Mouse (Mus musculus) ovary, adult 18-20 months (tissue): ENCODE data around the gene Gripap1.
"Not testable (repeated sequence)": the region's sequence is repeated elsewhere in the genome, so short reads cannot be mapped to it uniquely, and the experiment has no call there.

Experiments
- DNase-seq: peaks from one replicate; pipeline ENCODE4 v3.0.0; 2022; ENCODE audit warnings: low spot score, mixed read lengths

Gripap1 gene

GRCm38 (mm10) chrX:7789542-7790136 is at the start of gene Gripap1:
Gripap1 (plus strand) TSS chrX:7789765.
- DNase-seq = peak; percentile 51

- no peak for DNase-seq
These were observed 49.3 kb upstream of the Gripap1 start for GRCm38 (mm10) chrX:7740082-7740819.

DNA sequence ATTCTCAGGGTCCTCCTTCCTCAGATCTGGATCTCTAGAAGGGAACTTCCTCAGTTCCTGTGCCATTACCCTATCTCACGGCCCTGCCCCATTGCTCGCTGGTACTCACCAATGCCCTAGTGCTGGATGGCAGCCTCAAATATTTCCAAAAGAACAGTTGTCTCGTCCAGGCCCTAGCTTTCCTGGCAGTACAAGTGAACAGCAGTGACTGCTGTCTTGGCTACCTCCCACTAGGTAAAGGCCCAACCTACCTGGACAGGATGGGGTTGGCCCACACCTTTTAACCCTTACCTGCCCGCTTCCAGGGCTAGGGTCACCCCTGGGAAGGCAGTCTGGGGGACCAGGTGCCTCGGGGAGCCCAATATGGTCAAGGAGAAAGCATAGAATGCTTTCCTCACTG is 48.5 kb upstream of the Gripap1 start:
- DNase-seq = no peak

- DNase-seq = no peak
These were observed 46.1 kb upstream of the Gripap1 start for GRCm38 (mm10) chrX:7743470-7743869.

DNA sequence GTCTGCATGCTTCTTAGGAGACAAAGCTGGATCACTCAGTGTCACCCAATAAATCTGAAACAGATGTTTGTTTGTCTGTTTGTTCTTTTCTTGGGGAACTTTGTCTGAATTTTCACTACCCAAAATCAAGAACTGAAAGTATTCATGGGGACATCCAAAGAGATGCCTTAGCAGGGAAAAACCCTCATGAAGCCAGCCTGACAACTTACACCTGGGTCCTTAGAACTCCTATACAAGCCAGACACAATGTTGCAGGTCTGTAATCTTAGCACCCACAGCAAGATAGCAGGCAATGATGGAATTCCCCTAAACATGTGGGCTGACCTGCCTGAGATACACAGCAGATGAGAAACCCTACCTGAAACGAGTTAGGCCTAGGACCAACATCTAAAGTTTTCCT is 44.6 kb upstream of the Gripap1 start:
- DNase-seq = no peak

- no peak for DNase-seq
These were observed 44.1 kb upstream of the Gripap1 start for GRCm38 (mm10) chrX:7745429-7745828.

DNA sequence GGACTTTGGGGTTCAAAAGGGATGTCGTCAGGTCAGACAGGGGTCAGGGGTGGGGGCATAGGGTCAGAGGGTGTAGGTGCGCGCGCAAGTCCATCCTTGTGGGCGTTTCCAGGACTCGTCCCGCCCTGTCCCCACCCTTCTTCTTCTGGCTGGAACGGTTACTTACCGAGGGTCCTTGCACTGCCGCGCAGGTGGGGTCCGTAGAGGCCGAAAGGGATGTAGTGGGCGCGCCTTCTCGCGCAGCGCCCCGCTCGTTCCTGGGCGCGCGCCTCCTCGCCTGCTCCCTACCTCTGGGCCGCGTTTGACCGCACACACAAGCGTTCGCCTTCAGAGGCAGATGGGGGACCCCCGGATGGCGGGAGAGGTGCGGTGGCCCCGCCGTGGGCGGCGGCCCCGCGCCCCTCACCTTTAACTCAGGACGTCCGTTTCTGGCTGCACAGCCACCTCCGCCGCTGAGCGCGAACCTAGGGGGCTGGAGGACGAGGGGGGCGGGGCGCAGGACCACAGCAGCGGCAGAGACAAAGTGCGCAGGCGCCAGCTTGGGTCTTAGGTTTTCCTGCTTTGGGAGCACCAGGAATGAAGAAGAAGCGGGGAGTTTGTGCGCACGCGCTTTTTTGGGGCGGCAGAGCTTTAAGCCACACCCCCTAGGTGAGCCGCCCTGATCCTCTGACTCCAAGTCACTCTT is 39.0 kb upstream of the Gripap1 start, which contains the start of gene Ccdc120:
Gene Ccdc120 (minus strand): TSS at position 474 of the 685 bp plus-strand sequence.
- peak; percentile 59 for DNase-seq

GRCm38 (mm10) chrX:7753627-7754026 is 35.9 kb upstream of the Gripap1 start:
- DNase-seq = not testable (repeated sequence)

DNA sequence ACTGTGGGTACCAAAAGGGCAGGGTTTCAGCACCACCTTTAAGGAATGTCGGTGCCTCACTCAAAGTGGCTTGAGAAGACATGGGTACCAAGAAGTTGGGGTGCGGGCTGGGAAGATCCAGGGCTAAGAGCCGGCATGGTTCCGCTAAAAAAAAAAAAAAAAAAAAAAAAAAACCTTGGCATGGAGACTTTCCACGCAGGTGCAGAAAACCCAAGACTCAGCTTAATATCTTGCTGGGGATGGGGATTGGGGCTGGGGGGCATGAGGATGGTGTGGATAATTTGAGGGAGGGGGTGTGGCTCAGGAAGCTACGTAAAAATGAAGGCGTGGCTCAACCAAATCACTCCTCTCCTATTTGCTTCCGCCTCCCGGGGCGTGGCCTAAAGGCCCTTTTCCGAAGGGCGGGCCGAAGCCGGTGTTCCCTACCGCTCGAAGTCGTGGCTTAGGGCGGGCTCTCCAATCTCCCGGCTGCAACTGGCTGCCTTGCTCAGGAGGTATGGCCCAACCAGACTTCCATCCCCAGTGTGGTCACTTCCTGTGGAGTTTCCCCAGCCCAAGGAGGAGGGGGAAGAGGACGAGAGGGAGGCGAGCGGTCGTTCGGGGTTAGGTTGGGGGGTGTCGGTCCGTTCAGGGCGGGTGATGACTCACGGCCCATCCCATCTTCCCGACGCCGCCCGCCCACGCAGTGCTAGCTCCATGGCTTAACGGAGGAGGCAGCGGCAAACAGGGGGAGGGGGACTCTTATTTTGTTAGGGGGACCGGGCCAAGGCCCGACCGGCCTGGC is 27.2 kb upstream of the Gripap1 start, which contains the start of gene Tfe3:
Gene Tfe3 (plus strand): TSS at position 424 of the 784 bp plus-strand sequence.
- peak; percentile 93 for DNase-seq

- DNase-seq = no peak
These were observed 26.7 kb upstream of the Gripap1 start for GRCm38 (mm10) chrX:7762921-7763197.

DNA sequence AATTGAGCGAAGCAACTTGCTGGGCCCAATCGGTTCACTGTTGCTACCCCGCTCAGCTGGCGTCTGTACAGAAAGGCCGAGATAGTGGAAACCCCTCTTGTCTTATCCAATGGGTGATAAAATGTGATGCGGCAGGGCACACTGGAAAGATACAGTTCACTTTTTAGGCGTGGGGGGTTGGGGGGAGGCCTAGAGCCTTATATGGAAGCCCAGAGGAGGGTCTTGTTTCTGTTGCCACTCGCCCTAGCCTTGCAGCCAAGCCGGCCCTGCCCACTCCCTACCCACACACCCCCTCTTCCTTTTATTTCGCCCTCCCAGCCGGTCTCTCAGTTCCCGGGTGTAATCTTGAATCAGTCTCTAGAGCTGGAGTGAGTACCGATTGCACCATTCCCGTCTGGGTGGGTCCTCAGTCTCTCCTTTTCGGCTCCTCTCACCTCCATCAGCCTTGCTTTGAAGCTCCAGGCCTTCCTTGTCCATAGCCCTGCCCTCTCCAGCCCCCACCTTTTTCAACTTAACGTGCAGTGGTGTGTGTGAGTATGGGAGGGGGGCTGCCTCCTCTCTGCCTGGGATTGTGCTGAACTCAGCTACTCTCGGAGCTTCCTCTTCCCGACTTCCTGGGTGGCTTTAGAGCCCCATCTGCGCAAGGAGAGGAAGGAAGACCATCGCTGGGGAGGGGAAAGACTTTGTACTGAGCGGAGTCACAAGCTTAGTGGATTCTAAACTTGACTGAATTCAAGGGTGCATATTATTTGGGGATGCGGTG is 25.8 kb upstream of the Gripap1 start:
- peak; percentile 43 for DNase-seq

- DNase-seq = no peak
These were observed 24.8 kb upstream of the Gripap1 start for GRCm38 (mm10) chrX:7764657-7765280.

DNA sequence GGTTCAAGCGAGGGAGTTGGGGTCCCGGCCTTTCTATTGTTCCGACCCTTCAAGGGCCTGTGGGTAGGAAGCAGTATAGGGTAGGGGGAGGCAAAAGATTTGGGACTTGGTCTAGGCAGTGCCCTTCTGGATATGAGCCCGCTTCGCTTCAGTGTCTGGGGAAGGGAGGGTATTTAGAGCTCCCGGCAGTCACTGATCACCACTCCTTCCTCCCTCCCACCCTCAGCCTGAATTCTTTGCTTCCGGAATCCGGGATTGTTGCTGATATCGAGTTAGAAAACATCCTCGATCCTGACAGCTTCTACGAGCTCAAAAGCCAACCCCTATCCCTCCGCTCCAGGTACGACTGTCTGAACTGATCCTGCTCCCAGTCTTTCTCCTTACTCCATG is 24.3 kb upstream of the Gripap1 start:
- no peak for DNase-seq

DNA sequence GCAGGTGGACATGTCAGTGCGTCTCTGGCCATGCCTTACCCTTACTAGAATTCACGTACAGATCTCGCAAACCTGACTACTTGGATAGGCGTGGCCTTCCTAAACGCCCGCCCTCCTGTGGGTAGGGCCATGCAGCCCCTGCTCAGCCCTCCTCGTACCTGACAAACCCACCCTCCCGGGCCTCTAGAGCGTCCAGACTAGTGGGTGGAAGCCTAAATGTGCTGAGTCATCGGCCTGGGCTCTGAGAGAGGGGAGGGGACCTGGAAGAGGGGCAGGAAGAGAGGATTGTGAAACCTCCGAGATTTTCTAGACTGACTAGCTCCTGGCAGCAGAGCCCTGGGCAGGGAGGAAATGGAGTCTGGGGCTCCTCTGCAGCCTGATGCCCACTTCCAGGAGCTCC is 23.8 kb upstream of the Gripap1 start:
- DNase-seq = peak; percentile 59

- no peak for DNase-seq
These were observed 20.1 kb upstream of the Gripap1 start for GRCm38 (mm10) chrX:7769302-7770017.

- DNase-seq = no peak
These were observed 16.8 kb upstream of the Gripap1 start for GRCm38 (mm10) chrX:7772766-7773165.

- DNase-seq = no peak
These were observed 13.9 kb upstream of the Gripap1 start for GRCm38 (mm10) chrX:7775501-7776205.

DNA sequence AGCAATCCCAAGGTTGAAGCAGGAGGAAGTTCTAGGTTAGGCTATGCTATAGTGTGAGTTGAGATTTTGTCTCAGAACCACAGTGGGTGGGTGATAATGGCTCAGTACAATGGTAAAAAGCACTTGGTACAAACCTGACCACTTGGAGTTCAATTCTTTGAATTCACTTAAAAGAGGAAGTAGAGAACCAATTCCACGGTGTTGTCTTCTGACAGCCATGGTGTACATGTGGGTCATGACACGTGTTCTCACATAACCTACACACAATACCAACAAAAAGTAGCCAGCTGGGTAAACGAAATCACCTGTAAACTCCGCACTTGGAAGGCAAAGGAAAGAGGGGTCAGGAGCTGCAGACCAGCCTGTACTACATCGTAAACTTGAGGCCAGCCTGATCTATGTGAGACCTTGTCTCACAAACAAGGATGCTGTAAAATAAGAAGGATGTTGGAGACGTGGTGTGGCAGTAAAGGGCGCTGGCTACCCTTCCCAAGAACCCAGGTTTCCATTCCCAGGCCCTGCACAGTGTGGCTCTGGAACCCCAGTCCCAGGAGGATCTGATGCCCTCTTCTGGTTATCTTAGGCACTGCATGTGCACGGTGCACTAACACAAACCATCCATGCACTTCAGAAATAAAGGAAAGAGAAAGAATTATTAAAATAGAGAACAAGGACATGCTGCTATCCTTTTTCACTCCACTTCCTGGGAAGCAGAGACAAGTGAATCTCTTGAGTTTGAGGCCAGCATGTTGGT is 13.1 kb upstream of the Gripap1 start:
- no peak for DNase-seq
